Mouse (Mus musculus): Measurements from ENCODE around the gene Trmt112. TPM values are rescaled to one million over a fixed set of nuclear protein-coding genes. Genes with fewer than 3 reads are reported as not detected.

Gene Trmt112
- 103 and 106 TPM in 2 replicates for polyA plus RNA-seq (2015; fragmentation: Nextera tagmentation; extraction: Ambion mirVana)

DNA sequence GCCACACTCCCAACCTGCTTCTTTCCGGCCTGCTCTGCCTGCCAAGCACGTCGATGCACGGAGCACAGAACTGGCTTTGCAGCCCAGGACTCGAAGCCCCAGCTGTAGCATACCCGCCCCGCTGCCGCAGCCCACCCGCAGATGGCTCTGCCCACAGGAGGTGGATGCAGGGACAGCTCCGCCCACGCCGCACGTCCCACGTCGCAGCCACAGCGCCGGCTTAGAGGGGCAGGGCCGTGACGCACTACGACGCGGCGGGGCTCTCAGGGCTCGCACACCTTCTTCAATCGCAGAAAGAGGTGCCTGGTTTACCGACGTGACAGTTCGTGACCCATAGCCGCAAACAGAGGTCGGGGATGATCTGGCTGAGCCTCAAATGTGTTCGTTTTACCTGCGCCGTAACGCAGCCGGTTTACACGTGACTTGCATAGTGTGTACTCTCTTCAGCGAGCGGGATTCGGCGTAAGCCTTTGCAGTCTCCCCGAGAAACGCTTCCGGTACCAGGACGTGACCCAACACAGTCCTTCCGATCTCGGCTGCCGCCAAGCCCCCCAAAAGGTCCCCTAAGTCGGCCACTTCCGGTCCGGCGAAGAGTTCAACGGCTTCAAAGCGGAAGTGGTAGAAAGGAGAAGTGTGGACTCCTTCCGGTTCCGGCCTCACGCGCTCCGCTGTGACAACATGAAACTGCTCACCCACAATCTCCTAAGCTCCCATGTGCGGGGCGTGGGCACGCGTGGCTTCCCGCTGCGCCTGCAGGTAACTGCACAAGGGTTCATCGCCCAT lies at the start of gene Trmt112, which contains the start of gene Prdx5:
Gene Trmt112, plus strand, starts transcription at position 192 of the 783 bp plus-strand sequence.
Gene Prdx5, minus strand, starts transcription at position 600 of the 783 bp plus-strand sequence.
- peak within 1 kb of the TSS; percentile 77 for H3K4me3 ChIP-seq (replicated peaks)
- WGBS (ENCODE audit: insufficient replicate concordance) = under 1% methylated on average over 65 of the region's 65 CpGs
- H3K4me1 ChIP-seq (replicated peaks) = peaks cover 63% of the 10 kb centered on the region
- H3K27ac ChIP-seq = peak within 1 kb of the TSS; percentile 94
- H3K9me3 ChIP-seq (replicated peaks) = no peaks in the 10 kb centered on the region
- H3K4me2 ChIP-seq = peak within 1 kb of the TSS; percentile 95
- peaks cover 54% of the 10 kb centered on the region for H3K36me3 ChIP-seq
- DNase-seq = peak; percentile 84
- peak within 1 kb of the TSS; percentile 84 for H3K9ac ChIP-seq
- no peaks in the 10 kb centered on the region for H3K27me3 ChIP-seq
- peak; percentile 89 for ATAC-seq (ENCODE audit: low read depth)

DNA sequence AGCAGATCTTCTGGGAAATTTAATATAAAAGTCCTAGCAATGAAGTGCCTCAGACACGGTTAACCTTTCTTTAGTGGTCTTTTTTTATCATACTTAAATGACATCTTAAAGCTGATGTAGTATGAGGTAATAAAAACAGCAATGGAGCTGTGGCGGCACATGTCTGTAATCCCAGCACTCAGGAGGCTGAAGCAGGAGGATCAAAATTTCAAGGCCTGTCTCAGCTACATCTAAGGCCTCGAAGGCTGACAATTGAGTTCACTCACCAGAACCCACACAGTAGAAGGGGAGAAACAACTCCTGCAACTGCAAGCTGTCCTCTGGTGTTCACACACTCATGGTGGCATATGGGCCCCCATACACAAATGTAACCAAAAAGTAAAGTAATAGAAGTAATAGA lies 49.5 kb upstream of the Trmt112 start:
- H3K4me3 ChIP-seq (replicated peaks) = no peak overlapping the region
- no peak overlapping the region for H3K9ac ChIP-seq
- ATAC-seq (ENCODE audit: low read depth) (no peak), DNase-seq (no peak)
- no peaks in the 10 kb centered on the region for H3K36me3 ChIP-seq
- 68% methylated on average over 3 of the region's 3 CpGs for WGBS (ENCODE audit: insufficient replicate concordance)
- no peak overlapping the region for H3K4me2 ChIP-seq
- peaks cover 40% of the 10 kb centered on the region for H3K4me1 ChIP-seq (replicated peaks)
- 0 out of 2 replicates have a peak, but pooled peaks cover 9% of the 10 kb centered on the region for H3K27me3 ChIP-seq
- no peak overlapping the region for H3K27ac ChIP-seq
- no peaks in the 10 kb centered on the region for H3K9me3 ChIP-seq (replicated peaks)

DNA sequence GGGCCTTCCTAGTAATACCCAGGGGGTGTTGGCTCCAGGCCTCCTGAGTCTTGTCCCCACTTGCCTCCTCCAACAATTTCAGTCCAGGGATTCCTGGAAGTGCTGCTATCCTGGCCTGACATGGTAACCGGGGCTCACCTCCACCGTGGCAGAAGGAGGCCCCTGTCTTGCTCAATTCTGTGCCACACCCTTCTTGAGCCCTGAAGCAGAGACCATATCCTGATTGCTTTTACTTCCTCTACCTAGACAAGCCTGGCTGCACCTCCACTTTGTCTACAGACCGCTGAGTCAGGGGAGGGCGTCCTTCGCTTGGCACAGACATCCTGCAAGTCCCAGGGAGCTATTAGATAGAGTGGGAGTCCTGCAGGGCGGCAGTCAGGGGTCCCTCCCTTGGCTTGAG lies 48.8 kb upstream of the Trmt112 start:
- Histone ChIP-seq H3K9ac (no peak overlapping the region), H3K27ac (no peak overlapping the region), H3K4me1 (replicated peaks) (peaks cover 32% of the 10 kb centered on the region), H3K9me3 (replicated peaks) (no peaks in the 10 kb centered on the region), H3K4me3 (replicated peaks) (no peak overlapping the region), H3K36me3 (no peaks in the 10 kb centered on the region), H3K4me2 (no peak overlapping the region), H3K27me3 (0 out of 2 replicates have a peak, but pooled peaks cover 4% of the 10 kb centered on the region)
- 46% methylated on average over 6 of the region's 6 CpGs for WGBS (ENCODE audit: insufficient replicate concordance)
- DNase-seq = no peak
- no peak for ATAC-seq (ENCODE audit: low read depth)

DNA sequence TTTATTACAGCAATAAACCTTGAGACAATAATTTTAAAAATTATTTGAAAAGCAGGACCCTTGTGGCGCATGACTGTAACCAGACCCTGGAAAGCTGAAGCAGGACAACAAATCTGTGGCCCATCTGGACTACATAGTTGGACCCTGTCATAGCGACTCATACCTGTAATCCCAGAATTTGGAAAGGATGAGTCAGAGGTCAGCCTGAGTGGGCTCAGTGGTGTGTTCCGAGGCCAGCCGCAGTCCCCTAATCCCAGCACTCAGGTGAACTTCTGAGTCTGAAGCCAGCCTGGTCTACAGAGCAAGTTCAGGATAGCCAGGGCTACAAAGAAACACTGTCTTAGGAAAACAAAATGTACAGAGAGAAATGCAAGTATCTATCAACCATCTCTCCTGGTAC lies 48.0 kb upstream of the Trmt112 start:
- Histone ChIP-seq H3K4me2 (no peak overlapping the region), H3K9me3 (replicated peaks) (no peaks in the 10 kb centered on the region), H3K36me3 (no peaks in the 10 kb centered on the region), H3K27me3 (no peaks in the 10 kb centered on the region), H3K27ac (no peak overlapping the region), H3K4me3 (replicated peaks) (no peak overlapping the region), H3K4me1 (replicated peaks) (peaks cover 25% of the 10 kb centered on the region), H3K9ac (no peak overlapping the region)
- no peak for ATAC-seq (ENCODE audit: low read depth)
- no peak for DNase-seq
- 85% methylated on average over 4 of the region's 4 CpGs for WGBS (ENCODE audit: insufficient replicate concordance)

DNA sequence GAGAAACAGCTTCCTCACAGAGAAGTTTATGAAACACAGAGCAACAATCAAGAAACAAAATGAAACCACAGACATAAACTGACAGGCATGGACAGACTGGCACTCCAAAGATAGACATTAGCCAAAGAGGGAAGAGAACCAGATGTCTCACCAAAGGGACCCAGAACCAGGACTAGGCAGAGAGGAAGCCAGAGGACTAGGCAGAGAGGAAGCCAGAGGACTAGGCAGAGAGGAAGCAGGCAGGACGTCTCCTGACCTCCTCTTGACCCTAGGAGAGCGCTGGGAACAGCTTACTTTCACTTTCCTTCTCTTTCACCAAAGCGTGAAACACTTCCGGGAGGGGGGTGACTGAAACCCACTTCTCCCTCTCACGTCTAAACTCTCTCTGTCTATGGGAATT lies 40.1 kb upstream of the Trmt112 start:
- H3K27me3 ChIP-seq = no peaks in the 10 kb centered on the region
- peak overlapping the region; percentile 70 for H3K9ac ChIP-seq
- peak overlapping the region; percentile 69 for H3K4me2 ChIP-seq
- peak; percentile 75 for ATAC-seq (ENCODE audit: low read depth)
- H3K4me1 ChIP-seq (replicated peaks) = peaks cover 32% of the 10 kb centered on the region
- peak; percentile 48 for DNase-seq
- H3K4me3 ChIP-seq (replicated peaks) = peak overlapping the region; percentile 57
- H3K36me3 ChIP-seq = no peaks in the 10 kb centered on the region
- H3K27ac ChIP-seq = peak overlapping the region; percentile 53; the same call in 1 of the 2 replicates
- 2% methylated on average over 5 of the region's 5 CpGs for WGBS (ENCODE audit: insufficient replicate concordance)
- H3K9me3 ChIP-seq (replicated peaks) = no peaks in the 10 kb centered on the region

DNA sequence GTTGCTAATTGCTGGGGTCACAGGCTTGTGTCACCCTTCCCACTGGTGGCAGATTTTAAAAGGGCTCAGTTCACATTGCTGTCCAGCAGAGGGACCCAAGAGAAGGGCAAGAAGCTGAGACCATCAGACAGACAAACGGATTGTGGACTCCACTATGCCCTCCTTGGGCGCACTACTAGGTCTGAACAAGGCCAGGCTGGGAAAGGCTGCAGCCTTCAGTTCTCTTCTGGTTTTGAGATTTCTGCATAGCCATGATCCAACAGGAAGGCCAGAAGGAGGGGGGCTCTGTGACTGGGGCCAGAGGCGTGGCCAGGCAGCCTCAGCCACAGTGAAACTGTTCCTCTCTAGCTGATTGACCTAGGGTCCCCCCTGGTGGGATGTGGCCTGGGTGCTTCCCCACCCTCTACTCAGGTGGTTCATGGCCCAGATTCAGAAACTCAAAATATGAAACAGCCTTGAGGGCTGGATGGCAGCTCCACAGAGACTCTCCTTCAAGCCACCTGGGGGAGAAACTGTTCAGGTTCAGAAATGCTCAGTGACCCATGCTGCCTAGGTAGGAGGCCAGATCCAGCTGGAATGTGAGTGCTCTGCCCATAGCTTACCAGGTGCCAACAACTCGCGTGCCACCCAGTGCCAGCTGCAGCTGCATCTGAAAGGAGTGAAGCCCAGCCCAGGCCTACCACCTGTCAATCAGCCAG lies 37.8 kb upstream of the Trmt112 start:
- Histone ChIP-seq H3K4me1 (replicated peaks) (peaks cover 32% of the 10 kb centered on the region), H3K27ac (peak overlapping the region; percentile 9; the same call in 1 of the 2 replicates), H3K9me3 (replicated peaks) (no peaks in the 10 kb centered on the region), H3K27me3 (no peaks in the 10 kb centered on the region), H3K4me3 (replicated peaks) (no peak overlapping the region; the same call in 1 of the 2 replicates), H3K9ac (peak overlapping the region; percentile 22; the same call in 1 of the 2 replicates), H3K36me3 (no peaks in the 10 kb centered on the region), H3K4me2 (peak overlapping the region; percentile 36)
- peak; percentile 55; the same call in 1 of the 2 replicates for ATAC-seq (ENCODE audit: low read depth)
- DNase-seq = no peak
- WGBS (ENCODE audit: insufficient replicate concordance) = 52% methylated on average over 5 of the region's 5 CpGs

DNA sequence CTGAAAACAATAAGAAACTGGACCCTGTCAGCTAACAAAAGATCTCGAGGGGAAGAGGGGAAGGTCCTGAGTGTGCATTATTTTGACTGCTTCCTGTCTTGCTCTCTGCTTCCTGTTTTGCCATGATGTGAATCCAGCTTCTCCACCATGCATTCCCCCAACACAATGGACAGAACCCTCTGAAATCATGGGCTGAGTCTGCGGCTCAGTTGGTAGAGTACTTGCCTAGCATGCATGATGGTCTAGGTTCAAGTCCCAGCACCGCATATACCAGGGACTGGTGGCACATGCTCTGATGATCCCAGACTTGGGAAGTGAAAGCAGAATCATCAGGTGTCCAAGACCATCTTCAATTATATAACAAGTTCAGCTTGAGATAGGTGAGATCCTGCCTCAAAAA lies 36.8 kb upstream of the Trmt112 start:
- no peak overlapping the region for H3K9ac ChIP-seq
- no peak overlapping the region for H3K4me2 ChIP-seq
- H3K4me1 ChIP-seq (replicated peaks) = peaks cover 32% of the 10 kb centered on the region
- no peak for DNase-seq
- H3K9me3 ChIP-seq (replicated peaks) = no peaks in the 10 kb centered on the region
- no peaks in the 10 kb centered on the region for H3K36me3 ChIP-seq
- ATAC-seq (ENCODE audit: low read depth) = no peak
- no peak overlapping the region for H3K27ac ChIP-seq
- H3K27me3 ChIP-seq = no peaks in the 10 kb centered on the region
- no peak overlapping the region for H3K4me3 ChIP-seq (replicated peaks)
- 54% methylated on average over 3 of the region's 3 CpGs for WGBS (ENCODE audit: insufficient replicate concordance)

DNA sequence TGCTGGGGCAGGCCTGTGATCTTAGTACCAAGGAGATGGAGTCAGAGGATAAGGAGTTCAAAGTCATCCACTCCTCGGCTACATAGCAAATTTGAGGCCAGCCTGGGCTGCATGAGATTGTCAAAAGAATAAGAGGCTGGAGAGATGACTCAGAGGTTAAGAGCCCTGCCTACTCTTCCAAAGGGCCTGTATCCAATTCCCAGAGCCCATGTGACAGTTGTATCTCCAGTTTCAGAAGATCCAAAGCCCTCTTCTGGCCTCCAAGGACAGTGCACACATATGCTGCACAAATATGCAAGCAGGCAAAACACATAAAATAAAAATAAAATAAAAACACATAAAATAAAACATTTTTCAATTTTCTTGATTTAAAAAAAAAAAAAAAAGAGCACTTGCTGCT lies 35.2 kb upstream of the Trmt112 start:
- WGBS (ENCODE audit: insufficient replicate concordance) = 48% methylated on average over 1 of the region's 1 CpGs
- H3K9me3 ChIP-seq (replicated peaks) = no peaks in the 10 kb centered on the region
- no peak overlapping the region for H3K9ac ChIP-seq
- no peak overlapping the region for H3K4me2 ChIP-seq
- H3K27ac ChIP-seq = no peak overlapping the region
- H3K27me3 ChIP-seq = no peaks in the 10 kb centered on the region
- no peak for DNase-seq
- H3K4me1 ChIP-seq (replicated peaks) = peaks cover 29% of the 10 kb centered on the region
- ATAC-seq (ENCODE audit: low read depth) = no peak
- H3K36me3 ChIP-seq = no peaks in the 10 kb centered on the region
- H3K4me3 ChIP-seq (replicated peaks) = no peak overlapping the region

DNA sequence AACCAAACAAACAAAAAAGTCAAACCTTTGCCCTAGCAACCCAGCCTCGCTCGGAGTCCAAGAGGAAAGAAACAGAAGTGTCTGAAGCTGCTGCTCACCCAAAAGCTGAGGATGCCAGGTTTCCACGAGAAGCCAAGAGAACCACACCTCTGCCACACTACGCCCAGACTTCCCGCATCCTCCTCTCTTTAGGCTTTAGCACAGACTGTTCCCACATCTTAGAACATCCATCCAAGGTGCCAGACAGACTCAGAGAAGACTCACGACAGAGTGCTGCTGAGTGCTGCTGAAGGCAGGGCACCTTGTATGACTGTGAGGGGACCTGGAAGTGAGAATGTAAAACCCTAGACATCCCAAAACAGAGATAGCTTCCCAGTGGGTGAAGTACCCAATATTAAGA lies 33.7 kb upstream of the Trmt112 start:
- DNase-seq = no peak
- 62% methylated on average over 6 of the region's 6 CpGs for WGBS (ENCODE audit: insufficient replicate concordance)

DNA sequence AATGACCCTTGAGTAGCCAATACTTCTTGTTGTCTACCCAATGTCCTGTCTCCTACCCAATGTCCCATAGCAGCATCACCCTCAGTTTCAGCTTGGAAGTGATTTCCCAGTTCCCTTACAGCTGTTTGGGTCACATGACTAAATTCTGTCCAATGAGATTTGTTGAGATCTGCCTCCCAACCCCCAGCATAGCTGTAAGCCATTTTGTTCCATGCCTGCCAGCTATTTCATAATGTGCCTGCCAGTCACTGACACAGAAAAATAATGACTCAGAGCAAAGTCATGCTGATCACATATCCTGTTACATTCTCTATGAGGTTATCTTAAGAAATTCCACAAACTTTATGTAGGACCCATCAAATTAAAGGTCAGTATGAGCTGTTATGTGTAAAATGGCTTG lies 32.7 kb upstream of the Trmt112 start:
- Histone ChIP-seq H3K9me3 (replicated peaks) (no peaks in the 10 kb centered on the region), H3K27me3 (no peaks in the 10 kb centered on the region), H3K4me3 (replicated peaks) (no peak overlapping the region), H3K4me1 (replicated peaks) (peaks cover 8% of the 10 kb centered on the region), H3K9ac (no peak overlapping the region), H3K27ac (no peak overlapping the region), H3K4me2 (no peak overlapping the region), H3K36me3 (no peaks in the 10 kb centered on the region)
- no peak for DNase-seq
- ATAC-seq (ENCODE audit: low read depth) = no peak

More for the DNA sequence above, 33.7 kb upstream of the Trmt112 start:
- Histone ChIP-seq H3K27ac (no peak overlapping the region), H3K27me3 (no peaks in the 10 kb centered on the region), H3K36me3 (no peaks in the 10 kb centered on the region), H3K9me3 (replicated peaks) (no peaks in the 10 kb centered on the region), H3K4me1 (replicated peaks) (peaks cover 17% of the 10 kb centered on the region), H3K4me2 (no peak overlapping the region), H3K9ac (no peak overlapping the region), H3K4me3 (replicated peaks) (no peak overlapping the region)
- ATAC-seq (ENCODE audit: low read depth) = no peak

DNA sequence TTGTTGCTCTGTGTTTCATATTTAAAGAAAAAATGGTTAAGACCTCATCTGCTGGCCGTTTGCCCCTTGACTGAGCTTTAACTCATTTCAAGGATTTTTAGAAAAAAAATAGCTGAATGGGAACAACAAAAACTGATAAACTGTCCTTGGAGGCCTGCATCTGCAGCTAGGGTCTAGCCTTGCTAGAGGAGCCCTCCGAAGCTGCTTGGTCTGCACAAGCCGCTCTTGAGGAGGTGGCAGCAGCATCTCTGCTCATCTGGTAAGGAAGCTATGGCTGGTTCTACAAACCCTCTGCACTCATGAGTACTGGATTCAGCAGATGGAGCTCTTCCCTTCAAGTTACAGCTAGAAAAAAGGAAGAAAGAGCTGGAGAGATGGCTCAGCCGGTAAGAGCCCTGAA lies 31.5 kb upstream of the Trmt112 start:
- Histone ChIP-seq H3K36me3 (no peaks in the 10 kb centered on the region), H3K27me3 (no peaks in the 10 kb centered on the region), H3K4me1 (replicated peaks) (no peaks in the 10 kb centered on the region), H3K4me2 (no peak overlapping the region), H3K4me3 (replicated peaks) (no peak overlapping the region), H3K9ac (no peak overlapping the region), H3K9me3 (replicated peaks) (no peaks in the 10 kb centered on the region), H3K27ac (no peak overlapping the region)
- no peak for DNase-seq
- no peak for ATAC-seq (ENCODE audit: low read depth)
- 66% methylated on average over 4 of the region's 4 CpGs for WGBS (ENCODE audit: insufficient replicate concordance)

Data from liver, embryonic 13.5 days (tissue).